Mouse (Mus musculus): ENCODE data around the gene Sqstm1. TPM values are rescaled to one million over a fixed set of nuclear protein-coding genes. Genes with fewer than 3 reads are reported as not detected.

The Sqstm1 gene
- total RNA-seq (2012; rRNA removed) (223 and 240 TPM in 2 replicates), polyA plus RNA-seq (2012; ENCODE audit: insufficient read depth in 1 of 2, insufficient read length in 2 of 2, low read depth in 1 of 2, low replicate concordance in 2 of 2, missing spikeins in 1 of 2) (100 to 1,000 TPM in 1 of 2 experiments, not detected in 1; 187 TPM)

- H3K9ac ChIP-seq (ENCODE audit: control insufficient read depth, low read depth, low read length, poor library complexity, severe bottlenecking): peak within 1 kb of the TSS; percentile 89
- TF ChIP-seq TCF12 (IDR thresholded peaks at IDR 0.05; ENCODE audit: low read depth, low read length) (no peak), MAX (IDR thresholded peaks at IDR 0.05; ENCODE audit: low read length) (peak; percentile 8; the same call in 1 of the 2 replicates), HCFC1 (IDR thresholded peaks at IDR 0.05; ENCODE audit: low read depth, low read length) (peak; percentile 74), SIN3A (IDR thresholded peaks at IDR 0.05; ENCODE audit: low read length) (peak; percentile 91), MAZ (IDR thresholded peaks at IDR 0.05; ENCODE audit: low read depth, low read length) (peak; percentile 77; the same call in 1 of the 2 replicates), MEF2A (IDR thresholded peaks at IDR 0.05; ENCODE audit: extremely low read depth, insufficient replicate concordance, low read depth, low read length, poor library complexity, severe bottlenecking) (no peak), ZMIZ1 (IDR thresholded peaks at IDR 0.05; ENCODE audit: low read depth, low read length) (peak; percentile 99), MYB (IDR thresholded peaks at IDR 0.05; ENCODE audit: low read depth, low read length) (0 out of 2 replicates have a peak, but pooled peaks have one; percentile 2), SMC3 (IDR thresholded peaks at IDR 0.05; ENCODE audit: low read depth, low read length) (no peak), NELFE (IDR thresholded peaks at IDR 0.05; ENCODE audit: low read depth, low read length) (peak; percentile 100), TAL1 (IDR thresholded peaks at IDR 0.05; ENCODE audit: low read length) (no peak), EP300 (IDR thresholded peaks at IDR 0.05; ENCODE audit: low read depth in 1 of 2, low read length in 2 of 2) (no peak; a peak in 1 of 4 replicates), POLR2A (IDR thresholded peaks at IDR 0.05; ENCODE audit: control insufficient read depth in 1 of 2, insufficient read depth in 1 of 2, low read depth in 1 of 2, low read length in 2 of 2, poor library complexity in 1 of 2) (peak; percentile 97 to 98), GABPA (IDR thresholded peaks at IDR 0.05; ENCODE audit: low read depth, low read length) (peak; percentile 64), MYC (IDR thresholded peaks at IDR 0.05; ENCODE audit: low read depth, low read length) (peak; percentile 3; the same call in 1 of the 2 replicates), POLR2AphosphoS2 (IDR thresholded peaks at IDR 0.05; ENCODE audit: low read length) (peak; percentile 100), MXI1 (IDR thresholded peaks at IDR 0.05; ENCODE audit: low read depth, low read length) (peak; percentile 90; the same call in 1 of the 2 replicates), NRF1 (IDR thresholded peaks at IDR 0.05; ENCODE audit: insufficient read depth, low read depth, low read length, poor library complexity, severe bottlenecking) (0 out of 2 replicates have a peak, but pooled peaks have one; percentile 2), TBP (IDR thresholded peaks at IDR 0.05; ENCODE audit: low read depth, low read length) (peak; percentile 97)
- no peaks in the 10 kb centered on the region for H3K27me3 ChIP-seq (ENCODE audit: control insufficient read depth in 1 of 2, insufficient read depth in 2 of 2, low read length in 2 of 2)
- H3K36me3 ChIP-seq (ENCODE audit: control insufficient read depth in 1 of 2, insufficient read depth in 2 of 2, low read length in 2 of 2): peaks cover 9 to 24% of the 10 kb centered on the region in 2 experiments
- peak within 1 kb of the TSS; percentile 71 to 94 for H3K4me3 ChIP-seq (ENCODE audit: control insufficient read depth in 1 of 2, insufficient read depth in 1 of 2, low read depth in 2 of 2, low read length in 2 of 2)
- H3K79me2 ChIP-seq (ENCODE audit: control insufficient read depth, insufficient read depth, low read length, poor library complexity): peaks cover 31% of the 10 kb centered on the region
- DNase-seq (ENCODE audit: low read depth, low spot score): peak; percentile 90
- peak within 1 kb of the TSS; percentile 71 for H3K27ac ChIP-seq (ENCODE audit: control insufficient read depth, low read depth, low read length)
- H3K4me1 ChIP-seq (ENCODE audit: control insufficient read depth in 1 of 2, insufficient read depth in 2 of 2, low read length in 2 of 2): peaks cover 12 to 33% of the 10 kb centered on the region in 2 experiments
- H3K9me3 ChIP-seq (replicated peaks; ENCODE audit: insufficient read depth, low read length): no peaks in the 10 kb centered on the region
Measured at GRCm38 (mm10) chr11:50210505-50211151, at the start of gene Sqstm1, which contains the start of gene Mgat4b. Gene Sqstm1, minus strand, starts transcription at chr11:50210827. Gene Mgat4b, plus strand, starts transcription at chr11:50210890.

Measured in MEL (cell line).